Mouse (Mus musculus) stomach, embryonic 16.5 days (tissue): ENCODE measurements around the gene Myocd. TPM values are rescaled to one million over a fixed set of nuclear protein-coding genes. Genes with fewer than 3 reads are reported as not detected.

Experiments
- ATAC-seq: fragments of 200-750 bp; cut with Nextera tagmentation; 2 replicates; pipeline ENCODE4 v1.8.0; 2017; ENCODE audit warnings: moderate number of reproducible peaks, moderate TSS enrichment; ENCODE audit not compliant: insufficient read depth, low FRiP score
- H3K27ac ChIP-seq: fragments of 300-500 bp; sonication (generic); 2 replicates; pipeline ENCODE4 v1.5.1; 2014; ENCODE audit warnings: low read length
- H3K27me3 ChIP-seq: fragments of 300-500 bp; sonication (generic); 2 replicates; pipeline ENCODE4 v1.6.1; 2014; ENCODE audit warnings: low read length, control low read depth, mixed read lengths; ENCODE audit not compliant: control insufficient read depth, insufficient read depth
- H3K36me3 ChIP-seq: fragments of 300-500 bp; sonication (generic); 2 replicates; pipeline ENCODE4 v1.6.1; 2014; ENCODE audit warnings: low read length; ENCODE audit not compliant: control insufficient read depth, insufficient read depth
- H3K4me1 ChIP-seq: fragments of 300-500 bp; sonication (generic); 2 replicates; pipeline ENCODE4 v1.6.1; 2014; ENCODE audit warnings: low read length, control low read depth, mixed read lengths; ENCODE audit not compliant: control insufficient read depth, insufficient read depth
- H3K4me2 ChIP-seq: fragments of 300-500 bp; sonication (generic); 2 replicates; pipeline ENCODE4 v1.6.1; 2014; ENCODE audit warnings: low read depth, low read length, mixed read lengths
- H3K4me3 ChIP-seq: fragments of 300-500 bp; sonication (generic); replicated peaks from 2 replicates; pipeline ENCODE4 v1.5.1; 2014; ENCODE audit warnings: mild to moderate bottlenecking, low read length
- H3K9ac ChIP-seq: fragments of 300-500 bp; sonication (generic); 2 replicates; pipeline ENCODE4 v1.6.1; 2014; ENCODE audit warnings: low read length
- H3K9me3 ChIP-seq: fragments of 300-500 bp; sonication (generic); replicated peaks from 2 replicates; pipeline ENCODE4 v1.6.1; 2016; ENCODE audit warnings: low read length, control low read depth; ENCODE audit not compliant: control insufficient read depth
- WGBS: fragments of 180-500 bp; shearing (Covaris S2); extraction: QIAGEN DNeasy Blood & Tissue Kit; methylation state at CpG from one replicate; pipeline ENCODE4 v1.1.7; 2014; 5-methylcytosine and 5-hydroxymethylcytosine counted together
- polyA plus RNA-seq: library from polyadenylated mRNA; unstranded; fragments of >200 nt; fragmentation: Nextera tagmentation; extraction: Ambion mirVana; gene quantifications from 2 replicates; pipeline ENCODE4 v1.2.1, GENCODE M21; 2015

Myocd gene
- polyA plus RNA-seq, 1 experiment from 2014 or later: 44.7 TPM

DNA sequence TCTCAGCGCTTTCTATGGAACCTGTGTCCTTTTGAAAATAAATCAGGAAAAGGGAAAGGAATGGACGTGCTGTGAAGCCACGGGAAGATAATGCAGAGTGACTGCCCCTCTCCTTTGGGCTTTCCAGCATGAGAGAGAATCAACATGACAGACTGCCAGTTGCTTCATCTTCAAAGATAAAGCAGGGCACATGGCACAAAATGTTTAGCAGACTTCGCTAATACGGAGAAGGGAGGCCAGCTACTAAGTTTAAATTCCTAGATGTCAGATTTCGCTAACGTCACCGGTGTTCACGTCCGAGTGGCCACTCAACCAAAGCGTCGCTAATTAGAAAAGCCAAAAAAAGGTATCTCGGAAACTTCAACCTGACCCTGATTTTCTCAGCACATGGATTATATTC is 65.1 kb downstream of the Myocd start:
- WGBS: 74% methylated on average over 13 of the region's 13 CpGs
- Histone ChIP-seq H3K36me3 (no peaks in the 10 kb centered on the region), H3K27me3 (no peaks in the 10 kb centered on the region), H3K9ac (no peak overlapping the region), H3K4me2 (no peak overlapping the region), H3K27ac (no peak overlapping the region), H3K9me3 (no peaks in the 10 kb centered on the region), H3K4me1 (no peaks in the 10 kb centered on the region), H3K4me3 (no peak overlapping the region)
- no peak for ATAC-seq

DNA sequence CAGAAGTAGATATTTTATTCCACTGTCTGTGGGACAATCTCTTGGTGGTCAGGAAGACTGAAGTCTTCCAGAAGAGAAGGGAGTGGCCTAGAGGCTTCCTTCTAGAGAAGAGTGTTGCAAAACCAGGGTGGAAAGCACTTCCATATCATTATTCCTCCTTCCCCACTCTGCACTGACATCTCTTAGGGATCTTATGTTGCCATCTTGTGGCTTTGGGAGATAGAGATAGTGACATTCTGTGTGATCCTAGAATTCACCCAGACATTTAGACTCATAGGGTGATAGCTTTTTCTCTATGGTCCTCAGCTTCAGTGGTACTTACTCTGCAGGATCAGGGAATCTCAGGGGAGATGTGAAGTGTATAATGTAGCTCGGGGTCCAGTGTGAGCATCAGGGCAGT is 66.8 kb downstream of the Myocd start:
- no peaks in the 10 kb centered on the region for H3K9me3 ChIP-seq
- WGBS: 79% methylated on average over 1 of the region's 1 CpGs
- ATAC-seq: no peak
- no peaks in the 10 kb centered on the region for H3K4me1 ChIP-seq
- no peaks in the 10 kb centered on the region for H3K27me3 ChIP-seq
- no peak overlapping the region for H3K4me3 ChIP-seq
- no peaks in the 10 kb centered on the region for H3K36me3 ChIP-seq
- H3K9ac ChIP-seq: no peak overlapping the region
- no peak overlapping the region for H3K27ac ChIP-seq
- H3K4me2 ChIP-seq: no peak overlapping the region

- H3K4me3 ChIP-seq: no peak overlapping the region
- H3K36me3 ChIP-seq: no peaks in the 10 kb centered on the region
- H3K4me2 ChIP-seq: no peak overlapping the region
- no peaks in the 10 kb centered on the region for H3K4me1 ChIP-seq
- ATAC-seq: no peak
- 65% methylated on average over 5 of the region's 5 CpGs for WGBS
- no peak overlapping the region for H3K27ac ChIP-seq
- no peaks in the 10 kb centered on the region for H3K9me3 ChIP-seq
- H3K27me3 ChIP-seq: no peaks in the 10 kb centered on the region
- H3K9ac ChIP-seq: no peak overlapping the region
Measured at GRCm38 (mm10) chr11:65202236-65202635, 67.6 kb downstream of the Myocd start.

GRCm38 (mm10) chr11:65198026-65198425 is 71.8 kb downstream of the Myocd start:
- WGBS: 85% methylated on average over 3 of the region's 3 CpGs
- no peak for ATAC-seq

GRCm38 (mm10) chr11:65197280-65197679 is 72.5 kb downstream of the Myocd start:
- Histone ChIP-seq H3K27me3 (no peaks in the 10 kb centered on the region), H3K9me3 (no peaks in the 10 kb centered on the region), H3K4me2 (no peak overlapping the region), H3K27ac (no peak overlapping the region), H3K4me1 (no peaks in the 10 kb centered on the region), H3K4me3 (no peak overlapping the region), H3K36me3 (no peaks in the 10 kb centered on the region), H3K9ac (no peak overlapping the region)
- WGBS: 5% methylated on average over 3 of the region's 3 CpGs
- ATAC-seq: no peak

More at GRCm38 (mm10) chr11:65198026-65198425, 71.8 kb downstream of the Myocd start:
- Histone ChIP-seq H3K27me3 (no peaks in the 10 kb centered on the region), H3K4me2 (no peak overlapping the region), H3K9ac (no peak overlapping the region), H3K27ac (no peak overlapping the region), H3K4me3 (no peak overlapping the region), H3K4me1 (no peaks in the 10 kb centered on the region), H3K36me3 (no peaks in the 10 kb centered on the region), H3K9me3 (no peaks in the 10 kb centered on the region)

DNA sequence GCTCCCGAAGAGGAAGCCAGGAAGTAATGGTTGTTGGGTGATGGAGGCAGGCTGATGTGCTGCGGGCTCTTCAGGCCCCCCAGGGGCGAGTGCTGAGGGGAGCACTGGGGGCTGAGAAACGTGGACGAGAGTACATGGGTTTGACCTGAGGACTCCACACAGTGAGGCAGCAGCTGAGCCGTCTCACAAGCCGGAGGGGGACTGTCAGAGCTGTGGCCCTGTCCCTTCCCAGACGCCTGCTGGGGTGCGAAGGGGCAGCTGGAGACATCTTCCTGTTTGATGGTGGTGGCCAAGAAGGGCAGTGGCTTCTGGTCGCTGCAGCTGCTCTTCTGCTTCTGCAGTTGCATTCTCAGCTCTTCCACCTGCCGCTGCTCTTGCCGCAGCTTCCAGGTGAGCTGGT is 82.8 kb downstream of the Myocd start:
- no peak overlapping the region for H3K4me2 ChIP-seq
- H3K36me3 ChIP-seq: no peaks in the 10 kb centered on the region
- no peaks in the 10 kb centered on the region for H3K4me1 ChIP-seq
- no peaks in the 10 kb centered on the region for H3K27me3 ChIP-seq
- no peak overlapping the region for H3K27ac ChIP-seq
- H3K9ac ChIP-seq: no peak overlapping the region
- H3K9me3 ChIP-seq: no peaks in the 10 kb centered on the region
- WGBS: 71% methylated on average over 12 of the region's 12 CpGs
- ATAC-seq: no peak
- no peak overlapping the region for H3K4me3 ChIP-seq

GRCm38 (mm10) chr11:65185114-65185513 is 84.7 kb downstream of the Myocd start:
- WGBS: 84% methylated on average over 1 of the region's 1 CpGs
- no peak for ATAC-seq
- H3K4me3 ChIP-seq: no peak overlapping the region

GRCm38 (mm10) chr11:65170121-65170750 is 99.6 kb downstream of the Myocd start:
- H3K4me1 ChIP-seq: no peaks in the 10 kb centered on the region
- H3K9ac ChIP-seq: no peak overlapping the region
- H3K4me2 ChIP-seq: no peak overlapping the region
- no peak overlapping the region for H3K27ac ChIP-seq
- ATAC-seq: no peak
- WGBS: 79% methylated on average over 4 of the region's 4 CpGs
- H3K36me3 ChIP-seq: no peaks in the 10 kb centered on the region
- no peak overlapping the region for H3K4me3 ChIP-seq
- no peaks in the 10 kb centered on the region for H3K27me3 ChIP-seq
- H3K9me3 ChIP-seq: no peaks in the 10 kb centered on the region

More at GRCm38 (mm10) chr11:65185114-65185513, 84.7 kb downstream of the Myocd start:
- Histone ChIP-seq H3K9me3 (no peaks in the 10 kb centered on the region), H3K4me1 (no peaks in the 10 kb centered on the region), H3K36me3 (no peaks in the 10 kb centered on the region), H3K9ac (no peak overlapping the region), H3K27me3 (no peaks in the 10 kb centered on the region), H3K4me2 (no peak overlapping the region), H3K27ac (no peak overlapping the region)

- Histone ChIP-seq H3K4me2 (peak within 1 kb of the TSS; percentile 97), H3K9ac (peak within 1 kb of the TSS; percentile 90), H3K27me3 (no peaks in the 10 kb centered on the region), H3K9me3 (no peaks in the 10 kb centered on the region), H3K4me3 (peak within 1 kb of the TSS; percentile 88), H3K4me1 (0 out of 2 replicates have a peak, but pooled peaks cover 8% of the 10 kb centered on the region), H3K27ac (no peak within 1 kb of the TSS; the same call in 1 of the 2 replicates), H3K36me3 (no peaks in the 10 kb centered on the region)
- whole genome bisulfite sequencing: 0% methylated on average over 27 of the region's 27 CpGs
- peak; percentile 86 for ATAC-seq
Measured at GRCm38 (mm10) chr11:65162767-65163120, 107.0 kb downstream of the Myocd start, which contains the start of gene Arhgap44. Gene Arhgap44 (minus strand): TSS chr11:65162961.
